Mouse (Mus musculus) olfactory bulb, adult 2 months (tissue): Measurements from ENCODE around the gene Acad11.

Experiments
- CTCF ChIP-seq: fragments of 200-500 bp; IDR thresholded peaks from 2 replicates; pipeline ENCODE4 v1.5.1; 2012; ENCODE audit warnings: low read depth, mild to moderate bottlenecking, low read length, moderate library complexity; ENCODE audit not compliant: insufficient read depth
- POLR2A ChIP-seq: fragments of 200-500 bp; IDR thresholded peaks from 2 replicates; pipeline ENCODE4 v1.6.1; 2012; ENCODE audit warnings: mild to moderate bottlenecking, low read depth, low read length, moderate library complexity; ENCODE audit not compliant: insufficient read depth

GRCm38 (mm10) chr9:104164194-104164593 lies 101.0 kb downstream of the Acad11 start:
- TF ChIP-seq POLR2A (no peak), CTCF (no peak)
